Mouse (Mus musculus) naive thymus-derived CD4-positive, alpha-beta T cell, adult 2 months (primary cell): ENCODE measurements around the gene Olfr819.
"Not testable (repeated sequence)": the region's sequence is repeated elsewhere in the genome, so short reads cannot be mapped to it uniquely, and the experiment has no call there.

Source experiments
- DNase-seq: peaks from one replicate; pipeline ENCODE4 v3.0.0-alpha.2; 2011; ENCODE audit warnings: low read depth

Olfr819 gene

DNA sequence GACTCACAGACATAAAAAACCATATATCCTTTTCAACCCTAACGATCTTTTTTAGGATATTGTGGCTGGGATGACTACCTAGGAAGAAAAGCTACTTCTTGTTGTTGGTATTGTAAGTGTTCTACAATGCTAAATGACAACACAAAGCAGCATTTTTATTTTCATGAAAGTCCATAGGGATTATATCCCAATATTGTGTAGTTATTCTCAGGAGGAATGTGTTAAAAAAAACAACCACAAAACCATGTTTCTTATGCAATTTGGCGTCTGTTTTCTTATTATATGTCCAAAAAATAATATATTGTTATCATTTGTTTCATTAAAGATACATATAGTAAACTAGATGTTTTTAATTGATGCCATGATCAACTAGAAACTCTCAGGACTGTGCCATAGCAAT lies at the start of gene Olfr819:
TSS of gene Olfr819 (minus strand) at position 101 of the 400 bp plus-strand sequence.
- DNase-seq, result not testable (repeated sequence)

DNA sequence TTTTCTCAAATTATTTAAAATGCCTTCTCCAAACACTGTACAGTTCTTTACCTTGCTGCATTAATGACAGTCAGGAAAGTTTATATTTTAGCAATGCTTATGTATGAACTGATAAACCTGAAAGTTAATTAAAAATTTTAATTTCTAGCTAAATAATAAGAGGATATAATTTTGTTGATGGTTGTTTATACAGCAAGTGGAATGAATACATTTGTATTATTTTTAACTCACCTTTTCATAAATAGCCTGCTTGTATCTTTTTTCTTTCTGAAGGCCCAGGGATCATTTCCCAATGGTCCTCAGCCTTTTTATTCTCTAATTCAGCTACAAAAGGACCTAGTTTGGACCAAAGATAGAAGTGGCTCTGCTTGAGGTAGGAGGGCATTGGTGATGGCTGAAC lies 45.3 kb upstream of the Olfr819 start, which contains the start of gene Olfr820:
TSS of gene Olfr820 (plus strand) at position 301 of the 400 bp plus-strand sequence.
- DNase-seq, result no peak

DNA sequence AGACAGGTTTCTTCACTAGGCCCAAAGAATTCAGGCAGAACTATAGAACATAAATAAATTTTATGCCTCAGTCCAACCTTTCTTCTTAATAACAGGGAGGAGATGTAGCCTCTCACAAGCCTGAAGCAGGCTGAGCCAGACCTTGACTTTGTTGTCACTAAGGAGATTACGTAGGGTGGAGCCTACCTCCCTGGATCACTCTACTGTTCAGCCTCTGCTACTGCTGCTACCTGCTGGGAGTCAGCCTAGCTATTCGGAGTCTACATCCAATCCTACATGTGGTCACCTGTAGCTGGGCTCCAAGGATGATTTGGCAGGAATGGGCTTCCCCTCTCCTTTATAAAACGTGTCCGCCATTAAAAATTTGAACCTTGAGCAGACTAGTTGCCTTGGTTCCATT lies 38.3 kb upstream of the Olfr819 start:
- DNase-seq, result not testable (repeated sequence)

DNA sequence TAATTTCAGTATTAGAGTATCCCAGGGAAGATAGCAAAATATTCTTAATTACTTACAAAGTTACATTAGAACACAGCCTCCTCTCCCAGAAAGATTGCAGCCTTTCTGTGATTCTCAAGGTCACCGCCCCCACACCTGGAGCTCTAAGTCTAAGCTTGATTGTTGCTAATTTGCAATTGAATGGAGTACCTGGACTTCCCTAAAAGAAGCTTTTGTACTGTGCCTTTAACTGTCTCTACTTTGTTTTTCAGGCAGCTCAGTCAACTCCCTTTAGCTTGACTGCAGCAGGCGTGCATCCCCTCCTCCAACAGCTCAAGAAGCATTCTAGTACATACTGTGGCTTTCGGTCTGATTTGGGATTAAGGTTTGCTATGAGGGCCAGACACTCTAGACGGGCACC lies 37.0 kb upstream of the Olfr819 start:
- not testable (repeated sequence) for DNase-seq

DNA sequence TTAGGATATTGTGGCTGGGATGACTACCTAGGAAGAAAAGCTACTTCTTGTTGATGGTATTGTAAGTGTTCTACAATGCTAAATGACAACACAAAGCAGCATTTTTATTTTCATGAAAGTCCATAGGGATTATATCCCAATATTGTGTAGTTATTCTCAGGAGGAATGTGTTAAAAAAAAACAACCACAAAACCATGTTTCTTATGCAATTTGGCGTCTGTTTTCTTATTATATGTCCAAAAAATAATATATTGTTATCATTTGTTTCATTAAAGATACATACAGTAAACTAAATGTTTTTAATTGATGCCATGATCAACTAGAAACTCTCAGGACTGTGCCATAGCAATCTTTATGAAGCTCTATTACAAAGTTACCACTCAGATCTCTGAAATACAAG lies 17.9 kb upstream of the Olfr819 start, which contains the start of gene Gm10310:
TSS of gene Gm10310 (minus strand) at position 101 of the 400 bp plus-strand sequence.
- DNase-seq, result not testable (repeated sequence)

DNA sequence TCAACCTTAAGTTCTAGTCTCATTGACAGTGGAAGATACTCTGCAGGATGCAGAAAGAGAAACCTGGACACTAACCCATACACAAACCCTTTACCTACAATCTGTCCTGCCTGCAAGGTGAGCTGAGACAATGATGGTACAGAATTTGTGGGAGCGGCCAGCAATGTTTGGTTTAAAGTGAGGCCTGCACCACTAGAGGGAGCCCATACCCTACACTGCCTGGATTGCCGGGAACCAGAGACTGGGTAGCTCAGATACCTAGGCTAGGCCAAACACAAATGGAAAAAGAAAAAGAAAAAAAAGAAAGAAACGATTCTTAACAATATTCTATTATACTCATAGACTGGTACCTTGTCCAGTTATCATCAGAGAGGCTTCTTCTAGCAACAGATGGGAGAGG lies 14.8 kb upstream of the Olfr819 start:
- not testable (repeated sequence) for DNase-seq

DNA sequence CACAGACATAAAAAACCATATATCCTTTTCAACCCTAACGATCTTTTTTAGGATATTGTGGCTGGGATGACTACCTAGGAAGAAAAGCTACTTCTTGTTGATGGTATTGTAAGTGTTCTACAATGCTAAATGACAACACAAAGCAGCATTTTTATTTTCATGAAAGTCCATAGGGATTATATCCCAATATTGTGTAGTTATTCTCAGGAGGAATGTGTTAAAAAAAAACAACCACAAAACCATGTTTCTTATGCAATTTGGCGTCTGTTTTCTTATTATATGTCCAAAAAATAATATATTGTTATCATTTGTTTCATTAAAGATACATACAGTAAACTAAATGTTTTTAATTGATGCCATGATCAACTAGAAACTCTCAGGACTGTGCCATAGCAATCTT lies 9.0 kb upstream of the Olfr819 start, which contains the start of gene Olfr247:
TSS of gene Olfr247 (minus strand) at position 101 of the 400 bp plus-strand sequence.
- DNase-seq, result not testable (repeated sequence)

DNA sequence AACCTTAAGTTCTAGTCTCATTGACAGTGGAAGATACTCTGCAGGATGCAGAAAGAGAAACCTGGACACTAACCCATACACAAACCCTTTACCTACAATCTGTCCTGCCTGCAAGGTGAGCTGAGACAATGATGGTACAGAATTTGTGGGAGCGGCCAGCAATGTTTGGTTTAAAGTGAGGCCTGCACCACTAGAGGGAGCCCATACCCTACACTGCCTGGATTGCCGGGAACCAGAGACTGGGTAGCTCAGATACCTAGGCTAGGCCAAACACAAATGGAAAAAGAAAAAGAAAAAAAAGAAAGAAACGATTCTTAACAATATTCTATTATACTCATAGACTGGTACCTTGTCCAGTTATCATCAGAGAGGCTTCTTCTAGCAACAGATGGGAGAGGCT lies 5.9 kb upstream of the Olfr819 start:
- not testable (repeated sequence) for DNase-seq

DNA sequence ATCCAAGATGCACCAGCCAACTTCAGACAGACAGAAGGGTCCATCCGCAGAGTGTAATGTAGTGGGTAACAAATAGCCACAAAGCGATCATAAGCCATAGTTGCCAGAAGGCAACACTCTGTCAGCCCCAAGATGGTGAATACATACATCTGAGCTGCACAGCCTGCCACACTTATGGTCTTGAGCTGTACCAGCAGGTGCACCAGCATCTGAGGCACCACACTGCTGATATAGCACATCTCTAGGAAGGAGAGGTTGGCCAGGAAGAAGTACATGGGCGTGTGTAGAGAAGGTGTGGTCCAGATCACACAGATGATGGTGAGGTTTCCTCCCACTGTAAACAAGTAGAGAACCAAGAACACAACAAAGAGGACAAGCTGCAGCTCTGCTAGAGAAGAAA lies 834 bp downstream of the Olfr819 start:
- not testable (repeated sequence) for DNase-seq

DNA sequence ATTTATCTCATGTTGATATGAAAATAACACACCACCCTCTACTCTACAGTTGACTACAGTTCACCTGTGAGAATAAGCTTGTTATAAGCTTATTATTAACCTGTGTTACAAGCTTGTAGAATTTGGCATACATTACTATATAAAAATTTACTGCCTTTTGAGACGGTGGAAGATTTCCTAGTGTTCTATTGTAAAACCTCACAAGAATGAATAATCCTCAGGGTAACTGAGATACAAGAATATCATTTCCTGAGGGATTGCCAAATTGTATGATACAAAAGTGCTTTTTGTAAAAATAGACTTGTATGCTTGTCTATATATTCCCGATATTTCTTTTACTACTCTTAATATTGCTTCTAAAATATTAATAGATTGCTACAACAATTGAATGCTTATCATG lies 18.1 kb downstream of the Olfr819 start, which contains the start of gene Olfr818:
TSS of gene Olfr818 (minus strand) at position 101 of the 400 bp plus-strand sequence.
- no peak for DNase-seq

DNA sequence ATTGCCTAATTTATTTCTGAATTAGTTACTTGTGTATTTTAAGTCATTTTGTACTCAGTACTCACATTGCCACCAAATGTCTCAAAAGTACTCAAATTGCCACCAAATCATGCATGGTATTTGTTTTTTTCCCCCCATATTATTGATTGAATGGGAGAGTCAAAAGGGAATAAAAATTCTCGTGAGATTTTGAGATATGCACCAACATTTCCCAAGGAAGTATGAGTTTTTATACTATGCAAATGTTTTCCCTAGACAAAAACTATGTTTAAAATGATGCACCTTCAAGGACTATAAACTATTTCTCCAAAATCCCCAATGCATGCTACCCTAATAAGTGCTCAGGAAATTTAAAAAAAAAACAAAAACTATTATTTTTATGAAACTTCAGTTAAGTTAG lies 51.6 kb downstream of the Olfr819 start, which contains the start of gene Olfr816:
TSS of gene Olfr816 (minus strand) at position 101 of the 400 bp plus-strand sequence.
- DNase-seq, result no peak
